Mouse (Mus musculus) olfactory bulb, adult 2 months (tissue): ENCODE data around the gene D6Wsu163e. TPM values are rescaled to one million over a fixed set of nuclear protein-coding genes. Genes with fewer than 3 reads are reported as not detected.

Source experiments
- H3K27ac ChIP-seq: fragments of 200-500 bp; 2 replicates; pipeline ENCODE4 v1.5.1; 2012; ENCODE audit warnings: low read depth, low read length; ENCODE audit not compliant: insufficient read depth
- H3K4me1 ChIP-seq: fragments of 200-500 bp; 2 replicates; pipeline ENCODE4 v1.6.1; 2012; ENCODE audit warnings: low read length; ENCODE audit not compliant: control insufficient read depth, insufficient read depth
- H3K4me3 ChIP-seq: fragments of 200-500 bp; 2 replicates; pipeline ENCODE4 v1.5.1; 2012; ENCODE audit warnings: mild to moderate bottlenecking, low read depth, low read length, moderate library complexity; ENCODE audit not compliant: insufficient read depth
- CTCF ChIP-seq: fragments of 200-500 bp; IDR thresholded peaks from 2 replicates; pipeline ENCODE4 v1.5.1; 2012; ENCODE audit warnings: low read depth, mild to moderate bottlenecking, low read length, moderate library complexity; ENCODE audit not compliant: insufficient read depth
- POLR2A ChIP-seq: fragments of 200-500 bp; IDR thresholded peaks from 2 replicates; pipeline ENCODE4 v1.6.1; 2012; ENCODE audit warnings: mild to moderate bottlenecking, low read depth, low read length, moderate library complexity; ENCODE audit not compliant: insufficient read depth
- WGBS: fragments of 180-500 bp; shearing (Covaris S2); methylation state at CpG from one replicate; pipeline ENCODE4 v1.1.7; 2018; 5-methylcytosine and 5-hydroxymethylcytosine counted together
- polyA plus RNA-seq: library from polyadenylated mRNA; stranded (reverse); fragments of >200 nt; gene quantifications from 2 replicates; pipeline ENCODE4 v1.2.4, GENCODE M21; 2012; ENCODE audit warnings: low replicate concordance; ENCODE audit not compliant: missing spikeins, insufficient read depth, insufficient read length

D6Wsu163e gene
- polyA plus RNA-seq, 1 experiment = not detected

DNA sequence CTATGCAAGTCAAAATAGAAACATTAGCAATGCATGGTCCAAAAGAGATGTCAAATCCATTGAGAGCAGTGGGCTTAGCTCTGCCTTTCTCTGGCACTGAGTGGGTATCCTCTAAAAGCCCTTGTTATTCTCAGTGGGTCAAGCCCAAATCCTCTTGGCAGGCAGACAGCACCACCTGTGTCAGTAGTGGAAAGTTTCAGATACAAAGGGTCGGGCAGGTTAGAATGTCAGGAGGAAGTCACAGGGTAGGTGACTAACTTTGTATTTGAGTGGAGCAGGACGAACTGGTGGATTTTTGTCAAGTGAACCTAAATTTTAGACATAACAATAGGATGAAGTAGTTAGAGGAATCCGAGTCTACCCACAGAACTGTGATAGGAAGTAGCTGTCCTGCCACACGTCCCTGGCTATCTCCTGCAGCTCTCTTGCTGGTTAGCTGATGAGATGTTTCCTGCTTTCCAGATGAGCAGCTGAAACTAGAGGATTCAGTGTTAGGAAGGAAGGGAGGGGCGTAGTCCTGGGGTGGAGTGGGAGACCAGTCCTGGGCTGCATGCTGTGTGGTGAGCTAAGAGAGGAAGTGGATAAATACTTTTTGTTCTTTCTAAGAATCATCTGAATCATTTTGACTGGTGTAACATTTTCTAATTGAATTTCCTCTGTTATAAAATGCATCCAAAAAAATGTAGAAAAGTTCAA is 41.9 kb downstream of the D6Wsu163e start:
- TF ChIP-seq POLR2A (no peak), CTCF (no peak)
- no peak overlapping the region for H3K27ac ChIP-seq
- 63% methylated on average over 5 of the region's 5 CpGs for WGBS
- no peaks in the 10 kb centered on the region for H3K4me1 ChIP-seq
- H3K4me3 ChIP-seq = no peak overlapping the region

DNA sequence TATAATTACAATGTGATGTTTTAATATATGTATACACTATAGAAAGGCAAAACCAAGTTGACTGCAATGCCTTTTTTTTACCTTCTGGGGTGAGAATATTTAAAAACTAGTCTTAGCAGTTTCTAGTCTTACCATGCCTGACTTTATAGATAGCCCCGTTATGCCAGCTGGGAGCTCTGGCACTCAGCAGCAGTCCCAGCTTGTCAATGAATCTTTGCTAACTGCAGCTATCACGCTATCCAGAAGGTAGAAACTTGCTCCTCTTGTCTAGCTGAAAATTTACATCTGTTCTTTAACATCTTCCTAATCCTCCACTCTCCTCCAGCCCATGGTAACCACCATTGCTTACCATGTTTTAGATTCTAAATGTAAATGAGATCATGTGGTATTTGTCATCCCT is 53.9 kb downstream of the D6Wsu163e start:
- no peak for TF ChIP-seq CTCF
- H3K4me1 ChIP-seq = no peaks in the 10 kb centered on the region
- H3K27ac ChIP-seq = no peak overlapping the region
- WGBS = 66% methylated on average over 2 of the region's 2 CpGs
- H3K4me3 ChIP-seq = no peak overlapping the region

DNA sequence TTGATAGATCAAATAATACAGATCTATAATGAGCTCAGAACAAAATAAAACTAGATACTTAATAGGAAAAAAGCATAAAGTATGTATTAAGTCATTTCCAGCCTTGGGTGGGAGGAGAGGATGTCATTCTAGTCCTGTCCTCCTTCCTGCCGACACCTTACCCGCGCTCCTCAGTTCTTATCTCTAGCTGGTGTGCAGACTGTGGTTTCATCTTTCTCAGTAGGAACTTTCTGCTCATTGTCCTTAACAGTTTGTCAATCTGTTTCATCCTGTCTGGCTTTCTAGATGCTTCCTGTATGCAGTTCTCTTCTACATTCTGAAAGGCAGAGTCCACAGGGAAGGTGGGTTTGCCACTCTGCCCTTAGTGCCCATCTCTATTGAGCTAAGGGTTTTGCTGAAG is 55.7 kb downstream of the D6Wsu163e start:
- no peaks in the 10 kb centered on the region for H3K4me1 ChIP-seq
- no peak overlapping the region for H3K27ac ChIP-seq
- WGBS = 94% methylated on average over 3 of the region's 3 CpGs
- H3K4me3 ChIP-seq = no peak overlapping the region
- TF ChIP-seq POLR2A (no peak), CTCF (no peak)

DNA sequence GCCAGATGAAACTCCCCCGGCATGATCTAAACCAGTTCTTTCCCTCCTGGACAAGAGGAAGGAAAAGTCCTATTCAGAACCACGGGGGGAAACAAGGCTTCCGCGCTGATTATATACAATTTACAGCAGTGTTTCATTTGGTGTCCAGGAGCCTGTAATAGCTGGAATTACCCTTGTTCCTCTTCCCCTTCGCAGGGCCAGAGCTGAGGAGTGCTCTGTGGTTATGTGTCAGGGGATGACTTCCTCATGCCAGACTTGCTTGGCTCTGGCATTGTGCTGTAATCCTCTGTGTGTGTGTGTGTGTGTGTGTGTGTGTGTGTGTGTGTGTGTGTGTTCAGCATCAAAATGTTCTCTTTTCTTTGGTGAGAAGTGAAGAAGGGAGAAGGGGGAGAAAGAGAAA is 56.6 kb downstream of the D6Wsu163e start:
- no peak overlapping the region for H3K4me3 ChIP-seq
- 53% methylated on average over 5 of the region's 5 CpGs for WGBS
- TF ChIP-seq POLR2A = no peak
- TF ChIP-seq CTCF = no peak
- H3K27ac ChIP-seq = no peak overlapping the region
- no peaks in the 10 kb centered on the region for H3K4me1 ChIP-seq

DNA sequence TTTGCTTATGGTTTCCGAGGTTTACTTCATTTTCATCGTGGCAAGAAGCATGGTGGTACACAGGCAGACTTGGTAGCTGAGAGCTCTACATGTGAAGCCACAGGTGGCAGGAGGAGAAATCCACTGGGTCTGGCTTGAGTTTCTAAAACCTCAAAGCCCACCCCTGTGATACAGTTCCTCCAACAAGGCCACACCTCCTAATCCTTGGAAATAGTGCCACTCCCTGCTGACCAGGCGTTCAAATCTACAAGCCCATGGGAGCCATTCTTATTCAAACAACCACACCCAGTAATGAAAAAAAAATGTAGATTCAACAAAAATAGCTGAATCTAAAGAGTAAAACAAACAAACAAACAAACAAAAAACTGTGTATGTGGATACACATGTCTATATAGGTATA is 65.9 kb downstream of the D6Wsu163e start:
- 86% methylated on average over 3 of the region's 3 CpGs for WGBS
- Histone ChIP-seq H3K4me3 (no peak overlapping the region), H3K4me1 (no peaks in the 10 kb centered on the region), H3K27ac (no peak overlapping the region)
- TF ChIP-seq CTCF (no peak), POLR2A (no peak)

DNA sequence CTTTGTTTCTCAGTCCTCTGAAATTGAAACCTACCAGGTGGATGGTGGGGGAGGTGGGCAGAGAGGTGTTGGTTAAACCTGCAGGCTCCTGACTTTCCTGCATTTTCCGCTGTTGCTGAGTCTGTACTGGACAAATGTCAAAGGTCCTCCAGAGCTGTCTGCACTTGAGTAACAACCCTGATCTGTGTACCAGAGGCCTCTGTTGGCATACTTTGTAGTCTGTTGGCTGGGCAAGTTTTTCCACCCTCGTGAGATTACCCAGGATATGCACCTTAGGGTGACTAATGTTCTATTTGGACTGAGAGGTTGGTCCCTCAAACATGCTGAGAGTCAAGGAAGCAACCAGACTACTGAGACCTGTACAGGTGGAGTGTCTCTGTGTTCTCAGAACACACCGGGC is 66.8 kb downstream of the D6Wsu163e start:
- no peak for TF ChIP-seq CTCF
- TF ChIP-seq POLR2A = no peak
- 90% methylated on average over 3 of the region's 3 CpGs for WGBS

DNA sequence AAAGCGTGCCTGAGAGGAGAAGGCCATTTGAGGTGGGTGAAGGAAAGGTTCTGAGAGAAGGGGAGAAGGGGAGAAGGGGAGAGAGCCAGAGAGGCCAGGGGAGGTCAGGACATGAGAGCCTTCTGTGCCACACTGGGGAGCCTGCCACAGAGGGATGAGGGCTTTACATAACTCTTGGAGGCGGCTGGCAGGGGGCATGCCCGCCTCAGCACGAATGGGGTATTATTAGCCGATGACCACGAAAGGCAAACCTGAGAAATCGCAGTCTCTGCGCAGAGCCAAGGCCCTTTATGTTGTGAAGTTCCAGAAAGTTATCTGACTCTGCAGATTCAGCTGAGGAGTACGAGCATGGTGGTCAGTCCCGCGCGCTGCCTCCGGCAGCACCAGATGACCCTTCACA is 70.3 kb downstream of the D6Wsu163e start:
- no peak for TF ChIP-seq CTCF
- no peak for TF ChIP-seq POLR2A
- Histone ChIP-seq H3K4me1 (peaks cover 3% of the 10 kb centered on the region), H3K4me3 (no peak overlapping the region), H3K27ac (no peak overlapping the region)
- 91% methylated on average over 13 of the region's 13 CpGs for WGBS

More for the DNA sequence above, 66.8 kb downstream of the D6Wsu163e start:
- H3K4me1 ChIP-seq = no peaks in the 10 kb centered on the region; the same call in 1 of the 2 replicates
- no peak overlapping the region for H3K27ac ChIP-seq
- no peak overlapping the region for H3K4me3 ChIP-seq

DNA sequence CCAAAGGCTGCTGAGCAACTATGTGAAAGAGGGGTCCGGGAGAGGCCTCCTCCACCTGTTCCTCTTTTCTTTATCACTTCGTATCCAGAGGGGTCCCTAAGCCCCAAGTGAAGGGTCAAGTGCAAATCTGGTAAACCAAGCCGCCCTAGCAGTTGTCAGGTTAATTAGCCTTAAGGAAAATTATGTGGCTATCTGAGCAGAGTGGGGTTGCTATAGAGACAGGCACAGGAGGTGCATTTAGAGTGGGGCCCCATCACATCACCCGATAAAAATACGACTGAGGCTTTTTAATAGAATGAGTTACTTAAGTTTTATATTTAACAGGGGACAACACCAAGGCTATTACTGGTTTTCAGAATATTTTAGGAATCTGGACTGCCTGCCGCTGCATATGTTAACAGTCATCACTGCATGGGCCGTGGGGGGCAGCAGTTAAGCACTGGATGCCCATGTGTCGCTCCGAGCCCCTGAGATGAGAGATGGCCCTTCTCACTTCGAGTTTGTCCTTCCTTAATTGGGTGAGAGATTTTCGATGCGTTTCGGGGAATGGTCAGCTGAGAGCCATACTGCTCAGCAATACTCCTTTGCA is 72.3 kb downstream of the D6Wsu163e start:
- peaks cover 3% of the 10 kb centered on the region for H3K4me1 ChIP-seq
- TF ChIP-seq POLR2A (no peak), CTCF (no peak)
- 65% methylated on average over 13 of the region's 13 CpGs for whole genome bisulfite sequencing
- no peak overlapping the region for H3K27ac ChIP-seq
- H3K4me3 ChIP-seq = no peak overlapping the region

DNA sequence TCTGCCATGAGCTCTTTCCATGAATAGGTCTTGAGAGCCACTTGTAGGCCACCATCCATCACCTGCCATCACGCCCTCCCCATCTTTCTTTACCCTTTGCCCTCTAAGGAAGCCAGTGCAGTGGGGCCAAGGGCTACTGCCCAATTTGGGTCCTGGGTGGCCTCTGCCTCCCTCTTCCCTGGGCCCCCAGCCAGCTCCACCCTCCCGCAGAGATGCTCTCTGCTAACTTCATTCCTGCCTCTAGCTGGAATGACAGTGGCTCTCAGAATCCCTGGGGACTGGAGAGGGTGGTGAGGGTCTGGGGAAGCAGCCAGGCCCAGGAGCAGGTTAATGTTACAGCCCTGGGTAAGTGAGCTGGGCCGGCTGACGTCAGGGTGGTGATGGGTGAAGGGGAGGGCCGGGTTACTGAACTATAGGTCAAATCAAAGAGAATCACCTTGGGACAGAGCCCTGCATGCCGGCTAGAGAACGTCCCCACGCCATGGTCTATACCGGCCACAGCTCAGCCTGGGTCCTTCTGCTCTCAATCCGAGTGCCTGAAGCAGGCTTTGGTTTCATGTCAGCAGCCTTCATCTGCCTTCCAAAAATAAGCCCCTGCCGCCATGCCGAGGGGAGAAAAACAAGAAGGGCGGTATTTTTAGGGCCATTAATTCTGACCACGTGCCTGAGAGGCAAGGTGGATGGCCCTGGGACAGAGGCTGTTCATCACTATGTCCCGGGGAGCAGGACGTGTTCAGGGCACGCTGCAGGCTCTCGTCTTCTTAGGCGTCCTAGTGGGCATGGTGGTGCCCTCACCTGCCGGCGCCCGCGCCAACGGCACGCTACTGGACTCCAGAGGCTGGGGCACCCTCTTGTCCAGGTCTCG is 75.4 kb downstream of the D6Wsu163e start, which contains the start of gene Fgf6:
TSS of gene Fgf6 (plus strand) at position 681 of the 865 bp plus-strand sequence.
- 85% methylated on average over 26 of the region's 26 CpGs for whole genome bisulfite sequencing

More for the DNA sequence above, 75.4 kb downstream of the D6Wsu163e start, which contains the start of gene Fgf6:
- no peak for TF ChIP-seq POLR2A
- no peak for TF ChIP-seq CTCF
- no peak within 1 kb of the TSS for H3K4me3 ChIP-seq
- no peak within 1 kb of the TSS for H3K27ac ChIP-seq
- peaks cover 8% of the 10 kb centered on the region for H3K4me1 ChIP-seq
